Mouse (Mus musculus): ENCODE data around the gene Tex26. TPM values are rescaled to one million over a fixed set of nuclear protein-coding genes. Genes with fewer than 3 reads are reported as not detected.

Gene Tex26
- polyA plus RNA-seq, 1 experiment, result 0.34 TPM

GRCm38 (mm10) chr5:149406791-149407276, 32.6 kb upstream of the Tex26 start:
- peaks cover 4% of the 10 kb centered on the region; the same call in 1 of the 2 replicates for H3K4me1 ChIP-seq (ENCODE audit: control insufficient read depth, insufficient read depth, low read length)
- no peak overlapping the region for H3K4me3 ChIP-seq (replicated peaks; ENCODE audit: insufficient read depth, low read depth, low read length)
- no peak for TF ChIP-seq POLR2A (IDR thresholded peaks at IDR 0.05; ENCODE audit: borderline replicate concordance, insufficient read depth, low read length)
- no peak for TF ChIP-seq CTCF (IDR thresholded peaks at IDR 0.05; ENCODE audit: borderline replicate concordance, insufficient read depth, low read depth, low read length)
- DNase-seq, result no peak
- WGBS, result 52% methylated on average over 8 of the region's 8 CpGs
- H3K27me3 ChIP-seq (ENCODE audit: control insufficient read depth, insufficient read depth, low read length), result no peaks in the 10 kb centered on the region
- H3K27ac ChIP-seq (ENCODE audit: insufficient read depth, low read length), result no peak overlapping the region

DNA sequence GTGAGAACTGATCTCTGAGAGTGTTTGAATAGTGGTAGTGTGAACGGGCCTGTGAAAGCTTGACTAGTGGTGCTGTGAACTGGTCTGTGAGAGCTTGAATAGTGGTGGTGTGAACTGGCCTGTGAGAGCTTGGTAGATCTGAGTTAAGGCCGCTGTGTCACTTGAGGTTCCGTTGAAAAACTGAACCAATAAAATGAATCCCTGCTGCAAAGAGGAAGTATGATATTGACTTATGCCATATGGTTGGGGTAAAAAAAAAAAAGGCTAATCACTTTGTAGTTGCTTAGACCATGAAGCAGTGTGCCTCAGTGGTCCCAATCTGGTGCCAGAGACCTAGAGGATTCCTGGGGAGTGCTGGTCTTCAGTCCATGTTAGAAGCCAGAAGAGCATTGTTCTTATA, 30.0 kb upstream of the Tex26 start:
- Histone ChIP-seq H3K4me3 (replicated peaks; ENCODE audit: insufficient read depth, low read depth, low read length) (no peak overlapping the region), H3K4me1 (ENCODE audit: control insufficient read depth, insufficient read depth, low read length) (peaks cover 8% of the 10 kb centered on the region; the same call in 1 of the 2 replicates), H3K27ac (ENCODE audit: insufficient read depth, low read length) (no peak overlapping the region), H3K27me3 (ENCODE audit: control insufficient read depth, insufficient read depth, low read length) (no peaks in the 10 kb centered on the region)
- TF ChIP-seq POLR2A (IDR thresholded peaks at IDR 0.05; ENCODE audit: borderline replicate concordance, insufficient read depth, low read length), result no peak
- no peak for TF ChIP-seq CTCF (IDR thresholded peaks at IDR 0.05; ENCODE audit: borderline replicate concordance, insufficient read depth, low read depth, low read length)
- WGBS, result 94% methylated on average over 3 of the region's 3 CpGs
- DNase-seq, result no peak

DNA sequence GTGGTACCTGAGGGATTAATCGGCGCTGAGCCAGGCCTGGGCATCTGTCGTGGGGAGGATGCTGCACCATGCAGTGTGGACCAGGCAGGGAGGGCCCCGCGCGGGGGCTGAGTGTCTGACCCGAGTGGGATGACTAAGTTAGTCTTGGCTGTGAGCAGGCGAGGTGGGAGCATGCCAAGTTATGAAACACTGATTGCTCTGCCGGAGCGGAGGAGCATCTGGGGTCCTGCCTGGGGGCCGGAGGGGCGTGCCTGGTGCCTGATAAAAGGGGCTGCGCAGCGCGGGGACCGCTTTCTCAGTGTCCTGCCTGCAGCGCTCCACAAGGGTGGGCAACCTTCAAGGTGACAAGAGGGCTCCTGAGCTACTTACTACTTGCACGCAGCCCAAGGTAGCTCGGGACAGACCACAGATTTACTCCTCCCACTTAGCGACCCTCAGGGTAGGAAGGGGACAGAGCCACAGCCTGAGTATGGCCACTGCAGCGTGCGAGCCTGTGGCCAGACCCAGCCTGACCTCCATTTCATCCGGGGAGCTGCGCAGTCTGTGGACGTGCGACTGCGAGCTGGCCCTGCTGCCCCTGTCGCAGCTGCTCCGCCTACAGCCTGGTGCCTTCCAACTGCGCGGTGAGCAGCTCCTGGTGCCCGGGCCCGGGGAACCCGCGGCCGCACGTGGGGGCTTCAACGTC, 27.8 kb upstream of the Tex26 start, which contains the start of gene Medag:
Gene Medag, plus strand, starts transcription at position 241 of the 685 bp plus-strand sequence.
- peak; percentile 80 to 86 for DNase-seq
- H3K27me3 ChIP-seq (ENCODE audit: control insufficient read depth, insufficient read depth, low read length), result no peaks in the 10 kb centered on the region
- H3K4me3 ChIP-seq (replicated peaks; ENCODE audit: insufficient read depth, low read depth, low read length), result peak within 1 kb of the TSS; percentile 65
- H3K4me1 ChIP-seq (ENCODE audit: control insufficient read depth, insufficient read depth, low read length), result peaks cover 8% of the 10 kb centered on the region; the same call in 1 of the 2 replicates
- TF ChIP-seq CTCF (IDR thresholded peaks at IDR 0.05; ENCODE audit: borderline replicate concordance, insufficient read depth, low read depth, low read length) (no peak), POLR2A (IDR thresholded peaks at IDR 0.05; ENCODE audit: borderline replicate concordance, insufficient read depth, low read length) (peak; percentile 60; the same call in 1 of the 2 replicates)
- peak within 1 kb of the TSS; percentile 77 for H3K27ac ChIP-seq (ENCODE audit: insufficient read depth, low read length)
- 2% methylated on average over 38 of the region's 38 CpGs for WGBS

GRCm38 (mm10) chr5:149412194-149412575, 27.3 kb upstream of the Tex26 start:
- WGBS, result 22% methylated on average over 11 of the region's 11 CpGs
- DNase-seq, result no peak
- Histone ChIP-seq H3K4me1 (ENCODE audit: control insufficient read depth, insufficient read depth, low read length) (peaks cover 8% of the 10 kb centered on the region; the same call in 1 of the 2 replicates), H3K27ac (ENCODE audit: insufficient read depth, low read length) (peak overlapping the region; percentile 77), H3K27me3 (ENCODE audit: control insufficient read depth, insufficient read depth, low read length) (no peaks in the 10 kb centered on the region), H3K4me3 (replicated peaks; ENCODE audit: insufficient read depth, low read depth, low read length) (peak overlapping the region; percentile 65)
- TF ChIP-seq POLR2A (IDR thresholded peaks at IDR 0.05; ENCODE audit: borderline replicate concordance, insufficient read depth, low read length) (no peak), CTCF (IDR thresholded peaks at IDR 0.05; ENCODE audit: borderline replicate concordance, insufficient read depth, low read depth, low read length) (no peak)

GRCm38 (mm10) chr5:149412671-149413070, 26.8 kb upstream of the Tex26 start:
- 0 out of 2 replicates have a peak overlapping the region, but pooled peaks have one; percentile 28 for H3K27ac ChIP-seq (ENCODE audit: insufficient read depth, low read length)
- H3K27me3 ChIP-seq (ENCODE audit: control insufficient read depth, insufficient read depth, low read length), result no peaks in the 10 kb centered on the region
- 57% methylated on average over 10 of the region's 10 CpGs for WGBS
- peak; percentile 17 to 26 for DNase-seq
- TF ChIP-seq CTCF (IDR thresholded peaks at IDR 0.05; ENCODE audit: borderline replicate concordance, insufficient read depth, low read depth, low read length), result no peak
- TF ChIP-seq POLR2A (IDR thresholded peaks at IDR 0.05; ENCODE audit: borderline replicate concordance, insufficient read depth, low read length), result no peak
- H3K4me3 ChIP-seq (replicated peaks; ENCODE audit: insufficient read depth, low read depth, low read length), result peak overlapping the region; percentile 65
- H3K4me1 ChIP-seq (ENCODE audit: control insufficient read depth, insufficient read depth, low read length), result peaks cover 8% of the 10 kb centered on the region; the same call in 1 of the 2 replicates

DNA sequence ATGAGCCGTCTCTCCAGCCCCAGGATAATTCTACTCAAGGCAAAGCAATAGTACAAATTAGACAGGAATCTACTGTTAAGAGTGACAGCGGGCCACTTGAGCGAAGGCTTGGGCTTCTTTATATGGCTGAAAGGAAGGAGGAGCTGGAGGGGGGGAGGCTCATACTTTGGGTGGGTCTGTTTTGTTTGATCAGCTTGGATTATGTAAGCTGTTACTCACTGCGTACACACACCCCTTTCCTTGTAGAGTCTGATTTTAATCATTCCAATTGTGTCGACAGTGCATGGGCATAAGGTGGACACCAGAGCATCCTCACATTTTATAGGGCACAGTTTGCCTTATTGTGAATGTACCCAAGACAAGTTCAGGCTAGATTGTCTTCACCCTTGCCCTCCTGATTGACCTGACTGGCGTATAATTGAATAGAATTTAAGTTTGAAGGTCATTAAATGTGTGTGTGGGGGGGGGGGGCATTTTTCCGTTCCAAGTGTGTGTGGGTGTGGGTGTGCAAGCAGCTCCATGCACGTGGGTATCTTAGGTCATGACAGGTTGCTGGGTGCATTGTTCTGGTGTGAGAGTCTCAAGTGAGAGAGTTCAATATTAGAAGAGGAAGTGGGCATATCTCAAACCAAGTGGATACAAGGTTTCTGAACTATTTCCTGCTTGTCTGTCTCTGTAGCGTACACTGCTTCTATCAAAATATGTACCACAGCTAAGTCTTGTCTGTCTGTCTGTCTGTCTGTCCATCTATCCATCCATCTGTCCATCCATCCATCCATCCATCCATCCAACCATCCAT, 24.9 kb upstream of the Tex26 start:
- DNase-seq, result no peak
- H3K4me1 ChIP-seq (ENCODE audit: control insufficient read depth, insufficient read depth, low read length), result peaks cover 8% of the 10 kb centered on the region; the same call in 1 of the 2 replicates
- 92% methylated on average over 9 of the region's 9 CpGs for WGBS
- no peaks in the 10 kb centered on the region for H3K27me3 ChIP-seq (ENCODE audit: control insufficient read depth, insufficient read depth, low read length)
- no peak overlapping the region for H3K4me3 ChIP-seq (replicated peaks; ENCODE audit: insufficient read depth, low read depth, low read length)
- no peak for TF ChIP-seq CTCF (IDR thresholded peaks at IDR 0.05; ENCODE audit: borderline replicate concordance, insufficient read depth, low read depth, low read length)
- no peak for TF ChIP-seq POLR2A (IDR thresholded peaks at IDR 0.05; ENCODE audit: borderline replicate concordance, insufficient read depth, low read length)
- no peak overlapping the region for H3K27ac ChIP-seq (ENCODE audit: insufficient read depth, low read length)

GRCm38 (mm10) chr5:149417381-149417780, 22.1 kb upstream of the Tex26 start:
- DNase-seq, result no peak
- TF ChIP-seq POLR2A (IDR thresholded peaks at IDR 0.05; ENCODE audit: borderline replicate concordance, insufficient read depth, low read length) (no peak), CTCF (IDR thresholded peaks at IDR 0.05; ENCODE audit: borderline replicate concordance, insufficient read depth, low read depth, low read length) (0 out of 2 replicates have a peak, but pooled peaks have one; percentile 13)
- Histone ChIP-seq H3K27ac (ENCODE audit: insufficient read depth, low read length) (no peak overlapping the region), H3K27me3 (ENCODE audit: control insufficient read depth, insufficient read depth, low read length) (no peaks in the 10 kb centered on the region), H3K4me3 (replicated peaks; ENCODE audit: insufficient read depth, low read depth, low read length) (no peak overlapping the region), H3K4me1 (ENCODE audit: control insufficient read depth, insufficient read depth, low read length) (peaks cover 9% of the 10 kb centered on the region)
- WGBS, result 98% methylated on average over 4 of the region's 4 CpGs
